Mouse (Mus musculus): ENCODE measurements at regions not wholly inside any gene's neighbourhood (a gene's known extent, or its start where the extent isn't known, plus 50 kb on each side); places are given as distances from the start of the nearest gene placed in this dataset.

- no peak overlapping the region for H3K9ac ChIP-seq
- no peaks in the 10 kb centered on the region for H3K4me1 ChIP-seq
- H3K4me2 ChIP-seq (replicated peaks) = no peak overlapping the region
- H3K27me3 ChIP-seq = no peaks in the 10 kb centered on the region
- H3K36me3 ChIP-seq = no peaks in the 10 kb centered on the region
- H3K4me3 ChIP-seq = no peak overlapping the region
- 94% methylated on average over 2 of the region's 2 CpGs for WGBS
- no peak for ATAC-seq (ENCODE audit: low FRiP score)
- H3K9me3 ChIP-seq (replicated peaks) = no peaks in the 10 kb centered on the region
- no peak overlapping the region for H3K27ac ChIP-seq
Measured at GRCm38 (mm10) chr2:138640654-138641053, 384.3 kb downstream of the Btbd3 start.

DNA sequence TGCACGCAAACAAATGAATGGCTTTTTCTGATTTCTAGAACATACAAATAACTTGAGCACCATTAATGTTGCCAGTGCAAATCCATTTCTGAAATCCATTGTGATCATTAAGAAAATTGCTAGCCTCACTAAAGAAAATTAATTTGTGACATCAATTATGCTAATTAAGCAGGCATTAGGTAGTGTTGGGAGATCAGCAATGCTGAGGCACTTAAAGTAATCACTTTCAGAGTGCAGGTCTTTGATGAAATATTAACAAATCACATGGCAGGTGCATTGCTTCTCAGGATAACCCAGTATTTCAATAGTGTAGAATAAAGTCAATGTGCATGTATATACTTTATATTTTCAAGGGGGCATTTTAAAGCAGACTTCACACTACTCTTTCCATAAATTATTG lies 385.0 kb downstream of the Btbd3 start:
- Histone ChIP-seq H3K9me3 (replicated peaks) (no peaks in the 10 kb centered on the region), H3K4me1 (no peaks in the 10 kb centered on the region), H3K9ac (no peak overlapping the region), H3K4me3 (no peak overlapping the region), H3K36me3 (no peaks in the 10 kb centered on the region), H3K27ac (no peak overlapping the region), H3K27me3 (no peaks in the 10 kb centered on the region), H3K4me2 (replicated peaks) (no peak overlapping the region)
- ATAC-seq (ENCODE audit: low FRiP score) = 0 out of 2 replicates have a peak, but pooled peaks have one; percentile 38
- 72% methylated on average over 1 of the region's 1 CpGs for WGBS

- Histone ChIP-seq H3K27me3 (no peaks in the 10 kb centered on the region), H3K4me1 (no peaks in the 10 kb centered on the region), H3K36me3 (no peaks in the 10 kb centered on the region), H3K4me2 (replicated peaks) (no peak overlapping the region), H3K9ac (no peak overlapping the region), H3K9me3 (replicated peaks) (no peaks in the 10 kb centered on the region), H3K4me3 (no peak overlapping the region), H3K27ac (no peak overlapping the region)
- WGBS = 48% methylated on average over 3 of the region's 3 CpGs
- ATAC-seq (ENCODE audit: low FRiP score) = no peak
Measured at GRCm38 (mm10) chr2:138648616-138649015, 392.3 kb downstream of the Btbd3 start.

- ATAC-seq (ENCODE audit: low FRiP score) = no peak
- Histone ChIP-seq H3K4me3 (no peak overlapping the region), H3K9ac (no peak overlapping the region), H3K36me3 (no peaks in the 10 kb centered on the region), H3K4me1 (no peaks in the 10 kb centered on the region), H3K27me3 (no peaks in the 10 kb centered on the region), H3K4me2 (replicated peaks) (no peak overlapping the region), H3K27ac (no peak overlapping the region), H3K9me3 (replicated peaks) (no peaks in the 10 kb centered on the region)
Measured at GRCm38 (mm10) chr2:138659376-138659775, 403.0 kb downstream of the Btbd3 start.

DNA sequence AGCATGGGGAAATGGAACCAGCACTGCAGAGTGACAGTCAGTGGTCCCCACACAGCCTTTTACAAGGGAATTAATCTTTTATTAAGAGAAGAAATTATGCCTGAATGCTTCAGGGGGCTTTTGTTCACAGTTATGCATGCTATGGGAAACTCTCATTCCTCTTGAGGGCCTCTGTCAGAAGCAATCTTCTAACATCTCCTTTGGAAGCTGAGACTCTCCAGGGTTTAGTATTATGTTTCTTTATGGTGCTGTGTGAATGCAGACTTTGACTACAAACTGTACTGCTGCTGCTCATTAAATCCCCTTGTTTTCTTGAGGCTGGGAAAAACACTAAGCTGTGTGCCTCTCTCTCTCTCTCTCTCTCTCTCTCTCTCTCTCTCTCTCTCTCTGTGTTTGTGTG lies 413.9 kb downstream of the Btbd3 start:
- H3K9ac ChIP-seq = no peak overlapping the region
- H3K27me3 ChIP-seq = no peaks in the 10 kb centered on the region
- H3K27ac ChIP-seq = no peak overlapping the region
- H3K4me3 ChIP-seq = no peak overlapping the region
- no peaks in the 10 kb centered on the region for H3K9me3 ChIP-seq (replicated peaks)
- no peak overlapping the region for H3K4me2 ChIP-seq (replicated peaks)
- H3K4me1 ChIP-seq = peaks cover 2% of the 10 kb centered on the region; the same call in 1 of the 2 replicates
- 0 out of 2 replicates have a peak, but pooled peaks have one; percentile 22 for ATAC-seq (ENCODE audit: low FRiP score)
- H3K36me3 ChIP-seq = no peaks in the 10 kb centered on the region

DNA sequence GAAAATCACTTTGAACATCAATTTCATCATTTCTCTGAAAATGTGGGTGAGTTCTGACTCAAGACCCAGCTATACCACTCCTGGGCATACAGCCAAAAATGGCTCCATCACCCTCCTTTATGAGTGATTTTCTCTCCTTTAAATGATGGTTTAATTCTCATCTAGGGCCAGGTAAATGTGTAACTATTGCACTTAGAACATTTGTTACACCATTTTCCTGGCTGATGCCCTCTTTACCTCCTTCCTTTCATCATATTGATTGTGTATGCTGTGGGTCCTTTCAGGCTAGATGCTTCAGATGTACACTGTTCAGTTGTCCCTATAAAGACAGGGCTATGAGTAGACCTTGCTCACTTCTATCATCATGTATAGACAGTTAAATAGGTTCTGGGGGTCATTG lies 418.4 kb downstream of the Btbd3 start:
- H3K36me3 ChIP-seq = no peaks in the 10 kb centered on the region
- H3K27ac ChIP-seq = no peak overlapping the region
- no peak overlapping the region for H3K9ac ChIP-seq
- peaks cover 2% of the 10 kb centered on the region; the same call in 1 of the 2 replicates for H3K4me1 ChIP-seq
- no peaks in the 10 kb centered on the region for H3K27me3 ChIP-seq
- H3K4me3 ChIP-seq = no peak overlapping the region
- ATAC-seq (ENCODE audit: low FRiP score) = no peak
- H3K4me2 ChIP-seq (replicated peaks) = no peak overlapping the region
- no peaks in the 10 kb centered on the region for H3K9me3 ChIP-seq (replicated peaks)

GRCm38 (mm10) chr2:138675229-138676065 lies 419.1 kb downstream of the Btbd3 start:
- no peak overlapping the region for H3K9ac ChIP-seq
- H3K9me3 ChIP-seq (replicated peaks) = no peaks in the 10 kb centered on the region
- no peaks in the 10 kb centered on the region for H3K4me1 ChIP-seq
- WGBS = 80% methylated on average over 3 of the region's 3 CpGs
- H3K4me3 ChIP-seq = no peak overlapping the region
- H3K27ac ChIP-seq = no peak overlapping the region
- H3K4me2 ChIP-seq (replicated peaks) = no peak overlapping the region
- no peak for ATAC-seq (ENCODE audit: low FRiP score)
- no peaks in the 10 kb centered on the region for H3K36me3 ChIP-seq
- H3K27me3 ChIP-seq = no peaks in the 10 kb centered on the region

DNA sequence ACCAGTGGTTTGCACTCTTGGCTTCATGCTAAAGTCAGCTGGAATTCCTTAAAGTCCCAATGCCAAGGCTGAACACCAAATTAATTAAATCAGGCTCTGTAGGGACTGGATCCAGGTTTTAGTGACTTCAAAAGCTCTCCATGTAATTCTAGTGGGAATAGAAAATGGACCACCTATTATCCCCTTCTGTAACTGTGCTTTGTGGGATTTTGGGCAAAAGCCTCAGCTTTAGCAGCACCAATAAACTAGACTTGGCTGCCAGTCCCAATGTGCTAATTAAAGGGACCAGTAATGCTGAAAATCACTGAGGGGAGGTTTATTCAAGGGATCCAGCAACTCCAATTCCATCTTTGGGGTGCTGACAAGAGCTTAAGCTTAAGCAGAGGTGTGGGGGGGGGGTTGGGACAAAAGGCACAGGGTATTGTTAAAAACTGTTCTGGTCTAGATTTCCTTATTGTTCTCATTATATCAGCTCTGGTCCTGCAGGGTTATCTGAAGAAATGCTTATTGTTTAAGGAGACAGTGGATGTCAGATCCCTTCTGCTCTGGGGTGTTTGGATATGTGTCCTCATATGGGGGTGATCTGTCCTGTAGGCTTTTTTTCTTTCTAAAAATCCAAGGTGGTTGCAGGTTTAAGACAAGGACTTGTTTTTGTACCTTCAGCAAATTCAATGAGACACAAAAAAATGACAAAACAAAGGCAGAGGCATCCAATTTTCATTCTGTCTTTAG lies 431.9 kb downstream of the Btbd3 start:
- Histone ChIP-seq H3K4me3 (no peak overlapping the region), H3K27ac (no peak overlapping the region), H3K9me3 (replicated peaks) (no peaks in the 10 kb centered on the region), H3K4me2 (replicated peaks) (no peak overlapping the region), H3K27me3 (no peaks in the 10 kb centered on the region), H3K9ac (no peak overlapping the region), H3K4me1 (no peaks in the 10 kb centered on the region), H3K36me3 (no peaks in the 10 kb centered on the region)
- ATAC-seq (ENCODE audit: low FRiP score) = no peak

GRCm38 (mm10) chr2:138689497-138689896 lies 433.1 kb downstream of the Btbd3 start:
- Histone ChIP-seq H3K4me2 (replicated peaks) (no peak overlapping the region), H3K27ac (no peak overlapping the region), H3K36me3 (no peaks in the 10 kb centered on the region), H3K27me3 (no peaks in the 10 kb centered on the region), H3K4me1 (no peaks in the 10 kb centered on the region), H3K9me3 (replicated peaks) (no peaks in the 10 kb centered on the region), H3K9ac (no peak overlapping the region), H3K4me3 (no peak overlapping the region)
- 91% methylated on average over 5 of the region's 5 CpGs for WGBS
- no peak for ATAC-seq (ENCODE audit: low FRiP score)

GRCm38 (mm10) chr2:138702783-138703182 lies 446.4 kb downstream of the Btbd3 start:
- Histone ChIP-seq H3K27ac (no peak overlapping the region), H3K9me3 (replicated peaks) (no peaks in the 10 kb centered on the region), H3K4me1 (no peaks in the 10 kb centered on the region), H3K9ac (no peak overlapping the region), H3K27me3 (no peaks in the 10 kb centered on the region), H3K4me3 (no peak overlapping the region), H3K36me3 (no peaks in the 10 kb centered on the region), H3K4me2 (replicated peaks) (no peak overlapping the region)
- ATAC-seq (ENCODE audit: low FRiP score) = no peak
- WGBS = 85% methylated on average over 4 of the region's 4 CpGs

GRCm38 (mm10) chr2:138703943-138704541 lies 447.7 kb downstream of the Btbd3 start:
- H3K27ac ChIP-seq = no peak overlapping the region
- 0 out of 2 replicates have a peak, but pooled peaks have one; percentile 43 for ATAC-seq (ENCODE audit: low FRiP score)

GRCm38 (mm10) chr2:138708763-138709162 lies 452.4 kb downstream of the Btbd3 start:
- Histone ChIP-seq H3K36me3 (no peaks in the 10 kb centered on the region), H3K4me2 (replicated peaks) (no peak overlapping the region), H3K9ac (no peak overlapping the region), H3K9me3 (replicated peaks) (no peaks in the 10 kb centered on the region), H3K27me3 (no peaks in the 10 kb centered on the region), H3K4me3 (no peak overlapping the region), H3K27ac (no peak overlapping the region), H3K4me1 (no peaks in the 10 kb centered on the region)
- no peak for ATAC-seq (ENCODE audit: low FRiP score)
- 27% methylated on average over 2 of the region's 2 CpGs for WGBS

More at GRCm38 (mm10) chr2:138703943-138704541, 447.7 kb downstream of the Btbd3 start:
- no peaks in the 10 kb centered on the region for H3K9me3 ChIP-seq (replicated peaks)
- no peaks in the 10 kb centered on the region for H3K27me3 ChIP-seq
- H3K4me3 ChIP-seq = no peak overlapping the region
- no peaks in the 10 kb centered on the region for H3K4me1 ChIP-seq
- WGBS = 85% methylated on average over 4 of the region's 4 CpGs
- no peaks in the 10 kb centered on the region for H3K36me3 ChIP-seq
- H3K9ac ChIP-seq = no peak overlapping the region
- H3K4me2 ChIP-seq (replicated peaks) = no peak overlapping the region

Measured in hindbrain, embryonic 12.5 days (tissue).